Comparison of ENCODE assay signal across 18 mouse cellular contexts in genomic region chr10:60207166-60207705, GRCm38 (mm10). TPM values are rescaled to one million over a fixed set of nuclear protein-coding genes. Genes with fewer than 3 reads are reported as not detected.
DNase-seq lines count a peak whose midpoint lies in the region; ATAC-seq and TF ChIP-seq lines count a peak whose summit lies in the region.
"Had no signal": no experiment of that assay in that cellular context is flagged by ENCODE, and none has a peak within 500 bp of the region (broad histone marks: within the 10 kb centered on the region; RNA-seq: fewer than 3 reads in every experiment).

No protein-coding gene starts in this region.

- H3K36me3 ChIP-seq in heart, adult 2 months (ENCODE audit: control insufficient read depth, insufficient read depth, low read length) = no peaks in the 10 kb centered on the region
- H3K36me3 ChIP-seq in heart, postnatal 0 days (replicated peaks; ENCODE audit: control insufficient read depth, insufficient read depth, low read length) = no peaks in the 10 kb centered on the region
- H3K36me3 ChIP-seq: embryonic facial prominence, embryonic 15.5 days; G1E; hindbrain, embryonic 15.5 days; liver, embryonic 13.5 days; neural tube, embryonic 12.5 days had no signal

- H3K79me2 ChIP-seq in heart, adult 2 months (replicated peaks; ENCODE audit: control insufficient read depth, insufficient read depth, low read length) = no peaks in the 10 kb centered on the region

- TF ChIP-seq POLR2A in heart, adult 2 months (IDR thresholded peaks at IDR 0.05; ENCODE audit: insufficient read depth, low read depth, low read length) = no peak

- TF ChIP-seq CTCF in heart, adult 2 months (IDR thresholded peaks at IDR 0.05) = no peak
- TF ChIP-seq CTCF in heart, postnatal 0 days (IDR thresholded peaks at IDR 0.05; ENCODE audit: low read depth) = no peak

- 0 out of 2 replicates have a peak, but pooled peaks have one; percentile 2 for ATAC-seq in heart, postnatal 0 days (ENCODE audit: insufficient read depth, low read depth)
- ATAC-seq: forebrain, embryonic 14.5 days; midbrain, embryonic 16.5 days had no signal

- H3K4me3 ChIP-seq in heart, adult 2 months = no peak overlapping the region
- no peak overlapping the region for H3K4me3 ChIP-seq in heart, postnatal 0 days (ENCODE audit: low read depth, low read length)
- H3K4me3 ChIP-seq: embryonic facial prominence, embryonic 15.5 days; hindbrain, embryonic 15.5 days; liver, embryonic 13.5 days; neural tube, embryonic 12.5 days had no signal

- H3K9ac ChIP-seq in heart, adult 2 months (ENCODE audit: low read depth, low read length) = no peak overlapping the region
- H3K9ac ChIP-seq in heart, postnatal 0 days (replicated peaks; ENCODE audit: low read depth, low read length) = no peak overlapping the region
- H3K9ac ChIP-seq: embryonic facial prominence, embryonic 15.5 days; hindbrain, embryonic 15.5 days; liver, embryonic 13.5 days; neural tube, embryonic 12.5 days had no signal

- no peak overlapping the region for H3K4me2 ChIP-seq in heart, postnatal 0 days (ENCODE audit: low read depth, low read length)
- H3K4me2 ChIP-seq: embryonic facial prominence, embryonic 15.5 days; hindbrain, embryonic 15.5 days; liver, embryonic 13.5 days; neural tube, embryonic 12.5 days had no signal

- 65% methylated on average over 8 of the region's 8 CpGs for WGBS in heart, adult 2 months
- WGBS in heart, postnatal 0 days = 50% methylated on average over 8 of the region's 8 CpGs

- peak overlapping the region; percentile 47 for H3K27ac ChIP-seq in heart, adult 2 months
- H3K27ac ChIP-seq in heart, postnatal 0 days (ENCODE audit: low read depth) = peak overlapping the region; percentile 82
- H3K27ac ChIP-seq: embryonic facial prominence, embryonic 15.5 days; hindbrain, embryonic 15.5 days; liver, embryonic 13.5 days; neural tube, embryonic 12.5 days had no signal

- intact Hi-C loops in heart, adult 2 months (cut with DNase I) = no loop called here
- intact Hi-C loops in heart, postnatal 25 days (cut with DNase I) = no loop called here

- peaks cover 9% of the 10 kb centered on the region for H3K4me1 ChIP-seq in heart, adult 2 months (ENCODE audit: control insufficient read depth, insufficient read depth, low read length)
- H3K4me1 ChIP-seq in heart, postnatal 0 days (ENCODE audit: control insufficient read depth, insufficient read depth) = peaks cover 35% of the 10 kb centered on the region

- peak in 1 of 2 experiments; percentile 15 for DNase-seq in heart, adult 2 months
- no peak for DNase-seq in heart, postnatal 25 days (ENCODE audit: low spot score)
- peak; percentile 43 for DNase-seq in kidney, postnatal 10 days
- no peak for DNase-seq in kidney, adult 11 months
- DNase-seq in Muller cell, postnatal 12 days (ENCODE audit: inconsistent ontology term) = peak; percentile 78
- peak; percentile 33 for DNase-seq in heart, postnatal 0 days (ENCODE audit: low spot score)
- no peak for DNase-seq in layer of hippocampus, postnatal 10 days (ENCODE audit: low spot score in 2 of 2)
- no peak for DNase-seq in spleen, postnatal 10 days (ENCODE audit: low spot score in 2 of 2)
- DNase-seq: B cell, adult 2 months; cerebellum, adult 2 months; gastrocnemius, postnatal 25 days; liver, embryonic 13.5 days had no signal

- no peaks in the 10 kb centered on the region for H3K27me3 ChIP-seq in heart, adult 2 months (ENCODE audit: control insufficient read depth, insufficient read depth, low read length)
- no peaks in the 10 kb centered on the region for H3K27me3 ChIP-seq in heart, postnatal 0 days (ENCODE audit: control insufficient read depth, insufficient read depth, low read length)
- H3K27me3 ChIP-seq: embryonic facial prominence, embryonic 15.5 days; hindbrain, embryonic 15.5 days; neural tube, embryonic 12.5 days had no signal

- TF ChIP-seq EP300 in heart, adult 2 months (IDR thresholded peaks at IDR 0.05; ENCODE audit: insufficient read depth, low read depth, low read length) = no peak
- no peak for TF ChIP-seq EP300 in heart, postnatal 0 days (IDR thresholded peaks at IDR 0.05; ENCODE audit: low read depth)

- H3K9me3 ChIP-seq in heart, postnatal 0 days (replicated peaks; ENCODE audit: control insufficient read depth, low read length) = no peaks in the 10 kb centered on the region
- H3K9me3 ChIP-seq: embryonic facial prominence, embryonic 15.5 days; G1E; hindbrain, embryonic 15.5 days; liver, embryonic 13.5 days; neural tube, embryonic 12.5 days had no signal

RNA-seq across cellular contexts. Expression of gene Chst3, which starts 11.8 kb away (rescaled TPM):
- under 1 TPM; 0.80 to 0.91 TPM for total RNA-seq in heart, adult 2 months (2021)
- 1.3 and 1.5 TPM in 2 replicates for polyA plus RNA-seq in heart, adult 2 months (2012; rRNA removed)
- under 1 TPM; 0.84 to 0.99 TPM for total RNA-seq in heart, postnatal 25 days (2021)
- total RNA-seq in heart, postnatal 0 days (2014; rRNA removed; ENCODE audit: low replicate concordance) = 2.2 and 2.4 TPM in 2 replicates
- 0.20 and 0.27 TPM in 2 replicates for polyA plus RNA-seq in heart, postnatal 0 days (2015; fragmentation: Nextera tagmentation; extraction: Ambion mirVana)
- total RNA-seq in layer of hippocampus, postnatal 10 days (2021) = 1 to 10 TPM; 2.5 to 3.3 TPM
- polyA plus RNA-seq: G1E had no signal

Comparison
In these comparisons a context has a peak if more than half of its experiments do, and no peak if none do; other contexts are left out.
1. DNase-seq: peak in kidney, postnatal 10 days (single experiment), Muller cell, postnatal 12 days (single experiment) and heart, postnatal 0 days (single experiment); none in heart, postnatal 25 days (single experiment), kidney, adult 11 months (single experiment), layer of hippocampus, postnatal 10 days (0 of 2) and spleen, postnatal 10 days (0 of 2).